Mouse (Mus musculus): Measurements from ENCODE around the gene Cpa2. TPM values are rescaled to one million over a fixed set of nuclear protein-coding genes. Genes with fewer than 3 reads are reported as not detected.
A peak's percentile ranks its signal among the peaks of the same experiment; 100 is the strongest.

The Cpa2 gene
- polyA plus RNA-seq, 1 experiment from 2014 or later = 22.8 TPM

GRCm38 (mm10) chr6:30570012-30570411, 28.6 kb downstream of the Cpa2 start:
- peaks cover 13% of the 10 kb centered on the region; the same call in 1 of the 2 replicates for H3K27me3 ChIP-seq (ENCODE audit: low read depth, poor library complexity, severe bottlenecking)
- WGBS = 98% methylated on average over 5 of the region's 5 CpGs
- no peaks in the 10 kb centered on the region for H3K36me3 ChIP-seq
- no peaks in the 10 kb centered on the region for H3K9me3 ChIP-seq (replicated peaks)
- H3K27ac ChIP-seq (replicated peaks) = no peak overlapping the region
- H3K4me1 ChIP-seq = peaks cover 26% of the 10 kb centered on the region
- no peak overlapping the region for H3K4me3 ChIP-seq
- DNase-seq (ENCODE audit: low spot score) = no peak

- Histone ChIP-seq H3K27ac (replicated peaks) (peak overlapping the region; percentile 81), H3K4me1 (peaks cover 32% of the 10 kb centered on the region), H3K27me3 (ENCODE audit: low read depth, poor library complexity, severe bottlenecking) (peaks cover 13% of the 10 kb centered on the region; the same call in 1 of the 2 replicates), H3K4me3 (no peak overlapping the region; the same call in 1 of the 2 replicates), H3K36me3 (no peaks in the 10 kb centered on the region), H3K9me3 (replicated peaks) (no peaks in the 10 kb centered on the region)
- DNase-seq (ENCODE audit: low spot score) = peak; percentile 81
- WGBS = 45% methylated on average over 20 of the region's 20 CpGs
Measured at GRCm38 (mm10) chr6:30572456-30573311, 31.3 kb downstream of the Cpa2 start.

- H3K9me3 ChIP-seq (replicated peaks) = no peaks in the 10 kb centered on the region
- peaks cover 32% of the 10 kb centered on the region for H3K4me1 ChIP-seq
- peak overlapping the region; percentile 81 for H3K27ac ChIP-seq (replicated peaks)
- WGBS = 87% methylated on average over 5 of the region's 5 CpGs
- peaks cover 13% of the 10 kb centered on the region; the same call in 1 of the 2 replicates for H3K27me3 ChIP-seq (ENCODE audit: low read depth, poor library complexity, severe bottlenecking)
- H3K36me3 ChIP-seq = no peaks in the 10 kb centered on the region
- no peak for DNase-seq (ENCODE audit: low spot score)
- no peak overlapping the region for H3K4me3 ChIP-seq
Measured at GRCm38 (mm10) chr6:30573380-30573779, 32.0 kb downstream of the Cpa2 start.

- Histone ChIP-seq H3K4me3 (no peak overlapping the region), H3K9me3 (replicated peaks) (no peaks in the 10 kb centered on the region), H3K27me3 (ENCODE audit: low read depth, poor library complexity, severe bottlenecking) (peaks cover 6% of the 10 kb centered on the region; the same call in 1 of the 2 replicates), H3K36me3 (no peaks in the 10 kb centered on the region), H3K27ac (replicated peaks) (no peak overlapping the region; the same call in 1 of the 2 replicates), H3K4me1 (peaks cover 36% of the 10 kb centered on the region)
- no peak for DNase-seq (ENCODE audit: low spot score)
- 96% methylated on average over 1 of the region's 1 CpGs for WGBS
Measured at GRCm38 (mm10) chr6:30574945-30575344, 33.6 kb downstream of the Cpa2 start.

- Histone ChIP-seq H3K27ac (replicated peaks) (peak overlapping the region; percentile 67), H3K4me1 (peaks cover 48% of the 10 kb centered on the region), H3K9me3 (replicated peaks) (no peaks in the 10 kb centered on the region), H3K27me3 (ENCODE audit: low read depth, poor library complexity, severe bottlenecking) (peaks cover 6% of the 10 kb centered on the region; the same call in 1 of the 2 replicates), H3K36me3 (no peaks in the 10 kb centered on the region), H3K4me3 (no peak overlapping the region)
- 77% methylated on average over 17 of the region's 17 CpGs for WGBS
- no peak for DNase-seq (ENCODE audit: low spot score)
Measured at GRCm38 (mm10) chr6:30576477-30577203, 35.3 kb downstream of the Cpa2 start.

- Histone ChIP-seq H3K4me3 (no peak overlapping the region), H3K27me3 (ENCODE audit: low read depth, poor library complexity, severe bottlenecking) (no peaks in the 10 kb centered on the region), H3K9me3 (replicated peaks) (no peaks in the 10 kb centered on the region), H3K4me1 (peaks cover 25% of the 10 kb centered on the region), H3K27ac (replicated peaks) (peak overlapping the region; percentile 82), H3K36me3 (no peaks in the 10 kb centered on the region)
- no peak for DNase-seq (ENCODE audit: low spot score)
- WGBS = 79% methylated on average over 17 of the region's 17 CpGs
Measured at GRCm38 (mm10) chr6:30579961-30580840, 38.8 kb downstream of the Cpa2 start.

GRCm38 (mm10) chr6:30580841-30581176, 39.4 kb downstream of the Cpa2 start:
- H3K9me3 ChIP-seq (replicated peaks) = no peaks in the 10 kb centered on the region
- peaks cover 25% of the 10 kb centered on the region for H3K4me1 ChIP-seq
- WGBS = 83% methylated on average over 8 of the region's 8 CpGs
- no peaks in the 10 kb centered on the region for H3K36me3 ChIP-seq
- DNase-seq (ENCODE audit: low spot score) = no peak
- peak overlapping the region; percentile 82 for H3K27ac ChIP-seq (replicated peaks)
- no peaks in the 10 kb centered on the region for H3K27me3 ChIP-seq (ENCODE audit: low read depth, poor library complexity, severe bottlenecking)
- H3K4me3 ChIP-seq = no peak overlapping the region

GRCm38 (mm10) chr6:30586886-30587442, 45.6 kb downstream of the Cpa2 start:
- peaks cover 22% of the 10 kb centered on the region for H3K4me1 ChIP-seq
- no peak for DNase-seq (ENCODE audit: low spot score)
- H3K27ac ChIP-seq (replicated peaks) = no peak overlapping the region; the same call in 1 of the 2 replicates
- H3K36me3 ChIP-seq = no peaks in the 10 kb centered on the region
- 87% methylated on average over 7 of the region's 7 CpGs for WGBS
- no peaks in the 10 kb centered on the region for H3K9me3 ChIP-seq (replicated peaks)
- no peak overlapping the region for H3K4me3 ChIP-seq
- no peaks in the 10 kb centered on the region for H3K27me3 ChIP-seq (ENCODE audit: low read depth, poor library complexity, severe bottlenecking)

GRCm38 (mm10) chr6:30589819-30590218, 48.4 kb downstream of the Cpa2 start:
- 46% methylated on average over 2 of the region's 2 CpGs for WGBS
- H3K27ac ChIP-seq (replicated peaks) = peak overlapping the region; percentile 70

GRCm38 (mm10) chr6:30591851-30592404, 50.5 kb downstream of the Cpa2 start:
- H3K27ac ChIP-seq (replicated peaks) = peak overlapping the region; percentile 63

More at GRCm38 (mm10) chr6:30589819-30590218, 48.4 kb downstream of the Cpa2 start:
- no peak for DNase-seq (ENCODE audit: low spot score)
- H3K4me1 ChIP-seq = peaks cover 36% of the 10 kb centered on the region
- H3K9me3 ChIP-seq (replicated peaks) = no peaks in the 10 kb centered on the region
- H3K4me3 ChIP-seq = no peak overlapping the region
- H3K36me3 ChIP-seq = no peaks in the 10 kb centered on the region
- no peaks in the 10 kb centered on the region for H3K27me3 ChIP-seq (ENCODE audit: low read depth, poor library complexity, severe bottlenecking)

GRCm38 (mm10) chr6:30592417-30592974, 51.1 kb downstream of the Cpa2 start:
- WGBS = 86% methylated on average over 10 of the region's 10 CpGs
- no peak overlapping the region; the same call in 1 of the 2 replicates for H3K27ac ChIP-seq (replicated peaks)
- DNase-seq (ENCODE audit: low spot score) = no peak
- no peaks in the 10 kb centered on the region for H3K27me3 ChIP-seq (ENCODE audit: low read depth, poor library complexity, severe bottlenecking)
- peaks cover 38% of the 10 kb centered on the region for H3K4me1 ChIP-seq
- no peak overlapping the region for H3K4me3 ChIP-seq
- no peaks in the 10 kb centered on the region for H3K36me3 ChIP-seq
- no peaks in the 10 kb centered on the region for H3K9me3 ChIP-seq (replicated peaks)

More at GRCm38 (mm10) chr6:30591851-30592404, 50.5 kb downstream of the Cpa2 start:
- Histone ChIP-seq H3K4me3 (no peak overlapping the region), H3K9me3 (replicated peaks) (no peaks in the 10 kb centered on the region), H3K27me3 (ENCODE audit: low read depth, poor library complexity, severe bottlenecking) (no peaks in the 10 kb centered on the region), H3K4me1 (peaks cover 36% of the 10 kb centered on the region), H3K36me3 (no peaks in the 10 kb centered on the region)
- DNase-seq (ENCODE audit: low spot score) = no peak
- 70% methylated on average over 5 of the region's 5 CpGs for WGBS

Measured in midbrain, embryonic 10.5 days (tissue).